Mouse (Mus musculus): ENCODE data around the gene Hydin.

Gene Hydin

DNA sequence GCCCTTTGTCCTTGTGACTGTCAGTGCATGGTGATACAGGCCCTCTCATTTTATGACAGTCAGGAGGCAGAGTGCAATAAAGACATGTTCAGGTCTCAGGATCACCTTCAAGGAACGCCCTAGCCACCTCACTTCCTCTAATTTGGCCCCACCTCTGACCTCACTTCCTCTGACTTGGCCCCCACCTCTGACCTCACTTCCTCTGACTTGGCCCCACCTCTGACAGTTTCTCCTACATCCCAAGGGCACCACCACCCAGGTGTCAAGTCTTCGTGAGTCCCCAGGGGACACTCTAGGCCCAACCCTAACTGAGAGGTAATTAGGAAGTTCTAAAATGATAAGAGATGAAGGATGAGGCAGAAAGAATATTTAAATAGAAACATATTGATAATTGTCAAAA, 177.5 kb downstream of the Hydin start:
- no peak for DNase-seq (ENCODE audit: low read depth, low spot score)

DNA sequence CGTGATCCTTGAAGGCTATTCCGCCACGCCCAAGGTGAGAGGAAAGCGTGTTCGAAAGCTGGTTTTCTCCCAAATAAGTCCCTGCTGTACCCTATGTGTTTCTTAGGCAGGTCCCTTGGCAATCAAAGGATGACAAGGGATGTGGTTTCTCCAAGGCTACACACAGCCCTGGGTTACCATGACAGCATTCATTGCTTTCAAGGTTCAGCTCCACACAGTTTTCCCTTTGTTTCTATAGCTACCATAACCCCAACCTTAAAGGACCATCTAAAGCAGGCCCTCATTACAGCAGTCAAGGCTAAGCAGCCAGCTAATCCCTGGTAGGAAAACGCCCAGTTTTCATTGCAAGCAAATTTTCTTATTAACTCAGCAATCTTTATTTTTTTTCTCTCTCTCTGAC, 183.7 kb downstream of the Hydin start:
- no peak for DNase-seq (ENCODE audit: low read depth, low spot score)

DNA sequence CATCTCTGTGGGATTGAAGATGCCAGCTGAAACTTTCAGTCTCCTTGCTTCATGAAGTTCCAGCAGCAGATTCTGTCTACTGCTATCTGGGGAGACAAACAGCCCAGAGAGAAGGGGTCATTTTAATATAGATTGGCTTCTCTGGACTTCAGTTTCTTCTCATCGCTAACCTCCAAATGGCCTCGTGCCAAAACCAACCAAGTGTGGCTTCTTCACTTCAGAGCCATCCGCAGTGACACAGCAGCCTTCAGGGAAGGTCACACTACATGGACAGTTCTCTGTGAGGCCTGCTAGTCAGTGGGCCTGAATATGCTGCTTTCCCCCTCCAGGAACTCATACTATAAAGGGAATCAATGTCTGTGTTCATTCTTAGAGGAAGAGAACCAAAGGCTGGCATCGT, 187.7 kb downstream of the Hydin start:
- no peak for DNase-seq (ENCODE audit: low read depth, low spot score)

DNA sequence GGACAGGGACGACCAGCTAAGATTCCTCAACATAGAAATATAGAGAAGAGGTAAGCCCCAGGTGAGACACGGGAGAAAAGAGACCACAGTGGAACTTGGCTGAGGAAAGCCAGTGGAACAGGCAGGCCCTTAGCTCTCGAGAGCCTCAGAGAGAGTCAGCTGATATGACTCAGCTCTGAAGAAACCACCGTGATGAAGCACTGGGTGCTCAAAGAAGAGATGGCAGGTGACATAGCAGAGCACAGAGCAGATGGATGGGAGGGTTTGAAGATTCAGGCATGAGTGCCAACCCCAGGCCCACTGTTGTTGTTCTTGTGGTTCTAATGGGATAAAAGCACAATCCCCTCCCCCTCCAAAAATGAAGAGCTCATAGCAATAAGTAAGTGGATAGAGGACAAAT, 190.6 kb downstream of the Hydin start:
- DNase-seq (ENCODE audit: low read depth, low spot score) = no peak

DNA sequence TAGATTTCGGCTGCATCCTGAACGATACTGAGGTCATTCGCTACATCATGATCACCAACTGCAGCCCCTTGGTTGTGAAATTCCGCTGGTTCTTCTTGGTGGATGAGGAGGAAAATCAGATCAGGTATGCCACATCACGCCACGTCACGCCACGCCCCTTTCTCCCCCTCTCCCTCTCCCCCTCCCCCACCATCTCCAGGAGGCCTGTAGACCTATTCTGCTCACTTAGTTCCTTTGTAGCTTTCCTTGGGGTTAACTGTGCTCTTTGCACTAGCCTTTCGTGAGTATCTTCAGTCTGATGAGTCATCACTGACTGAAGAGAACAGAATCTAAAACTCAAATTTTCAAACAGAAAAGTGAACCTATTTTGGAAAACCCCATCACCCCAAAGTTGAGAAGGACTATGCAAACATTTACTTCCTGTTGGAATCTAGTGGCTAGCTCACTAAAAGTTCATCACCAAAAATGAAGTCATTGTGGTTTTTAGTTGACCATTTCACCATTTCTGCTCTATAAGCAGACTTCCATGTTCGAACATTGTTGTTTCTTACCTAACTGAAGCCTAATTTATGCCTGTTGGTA, 195.9 kb downstream of the Hydin start:
- no peak for DNase-seq (ENCODE audit: low read depth, low spot score)

DNA sequence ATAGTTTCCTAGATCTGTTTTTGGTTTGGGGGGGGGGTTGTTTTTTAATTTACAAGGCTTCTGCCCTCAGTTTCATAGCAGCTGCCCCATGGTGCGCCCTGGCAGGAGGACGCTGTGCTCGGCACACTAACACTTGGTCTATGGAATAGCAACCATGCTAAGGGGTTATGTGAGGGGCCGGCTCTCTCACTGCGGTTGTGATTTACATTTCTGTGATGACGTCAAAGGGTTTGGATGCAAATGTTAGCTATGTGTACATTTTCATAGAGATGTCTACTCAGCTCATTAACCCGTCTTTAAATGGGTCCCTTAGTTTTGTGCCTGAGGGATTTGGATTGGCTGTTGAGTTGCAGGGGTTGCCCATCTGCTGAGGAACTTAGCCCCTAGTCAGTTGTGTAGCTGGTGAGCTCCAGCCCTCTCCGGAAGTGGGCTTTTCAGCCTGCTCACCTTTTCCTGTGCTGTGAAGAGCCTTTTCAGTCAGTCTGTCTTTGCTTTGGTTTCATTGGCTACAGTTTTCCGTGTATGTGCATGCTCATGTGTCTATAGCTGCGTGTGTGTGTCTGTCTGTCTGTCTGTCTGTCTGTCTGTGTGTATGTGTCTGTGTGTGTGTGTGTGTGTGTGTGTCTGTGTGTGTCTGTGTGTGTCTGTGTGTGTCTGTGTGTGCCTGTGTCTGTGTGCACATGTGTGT, 197.1 kb downstream of the Hydin start:
- DNase-seq (ENCODE audit: low read depth, low spot score) = no peak

DNA sequence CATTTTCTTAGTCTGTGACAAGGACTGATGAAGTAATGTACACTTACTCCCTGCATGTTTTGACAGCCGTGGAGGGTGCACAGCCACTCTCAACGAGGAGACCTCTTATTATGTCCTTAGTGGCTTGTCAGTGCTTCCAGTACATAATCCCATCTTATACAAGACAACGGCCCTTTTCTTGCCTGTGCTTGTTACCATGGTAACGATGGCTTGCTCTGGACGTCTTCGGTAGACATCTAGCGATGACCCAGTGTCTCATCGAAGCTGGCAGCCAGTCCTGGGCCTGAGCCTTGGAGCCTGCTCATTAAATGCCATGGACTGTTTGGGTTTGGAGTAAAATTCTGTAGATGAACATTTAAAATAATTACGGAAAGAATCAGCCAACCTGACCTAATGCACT, 198.8 kb downstream of the Hydin start:
- no peak for DNase-seq (ENCODE audit: low read depth, low spot score)

DNA sequence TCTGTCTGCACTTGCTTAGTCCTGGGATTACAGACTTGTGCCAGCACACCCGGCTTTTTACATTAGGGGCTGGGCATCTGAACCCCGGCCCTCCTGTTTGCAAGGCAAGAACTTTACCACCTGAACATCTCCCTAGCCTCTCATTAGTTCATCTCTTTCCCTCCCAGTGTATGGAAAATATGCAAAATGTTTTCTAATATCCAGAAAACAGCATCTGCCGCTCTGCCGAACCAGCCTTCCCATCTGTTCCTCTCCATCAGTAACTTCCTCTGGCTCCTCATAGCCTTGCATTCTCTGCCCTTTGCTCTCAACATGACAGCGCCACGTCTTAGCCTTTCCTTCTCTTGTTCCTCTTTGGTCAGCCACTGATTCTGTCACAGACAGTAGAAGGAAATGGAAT, 210.5 kb downstream of the Hydin start:
- no peak for DNase-seq (ENCODE audit: low read depth, low spot score)

DNA sequence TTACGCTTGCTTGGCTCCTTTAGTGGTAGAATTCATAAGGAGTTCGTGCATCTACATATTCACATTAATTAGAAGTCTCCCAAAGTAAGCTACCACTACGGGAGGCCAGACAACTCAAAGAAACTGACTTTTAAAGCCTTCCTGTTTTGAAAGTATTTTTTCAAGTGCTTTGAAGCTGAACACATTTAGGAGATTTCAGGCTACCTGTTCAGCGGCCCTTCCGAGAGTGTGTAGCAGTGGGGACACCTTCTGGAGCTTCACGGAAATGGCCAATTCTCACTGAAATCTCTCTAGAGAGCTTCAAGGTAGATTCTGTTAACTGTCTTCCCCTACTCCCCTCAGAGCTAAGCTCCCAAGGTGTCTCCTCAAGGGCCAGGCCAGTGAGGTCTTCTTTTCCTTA, 211.8 kb downstream of the Hydin start:
- no peak for DNase-seq (ENCODE audit: low read depth, low spot score)

DNA sequence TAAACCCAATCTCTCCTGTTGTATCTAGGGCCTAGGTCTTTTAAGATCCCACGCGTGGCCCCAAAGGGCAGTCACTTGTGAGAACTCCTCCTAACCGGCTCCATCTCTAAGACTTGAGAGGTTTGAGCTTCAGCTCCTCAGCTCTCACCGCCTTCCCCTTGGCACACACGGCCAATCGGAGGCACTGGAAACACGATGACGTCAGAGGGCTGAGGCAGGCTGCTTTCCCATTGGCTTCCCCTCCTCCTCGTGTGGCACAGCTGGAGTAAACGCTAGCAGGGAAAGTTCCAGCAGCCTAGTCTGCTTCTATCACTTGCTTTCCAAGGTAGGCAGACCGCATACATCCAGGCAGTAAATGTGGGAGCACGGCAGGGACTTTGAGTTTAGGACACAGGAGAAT, 212.6 kb downstream of the Hydin start:
- DNase-seq (ENCODE audit: low read depth, low spot score) = no peak

DNA sequence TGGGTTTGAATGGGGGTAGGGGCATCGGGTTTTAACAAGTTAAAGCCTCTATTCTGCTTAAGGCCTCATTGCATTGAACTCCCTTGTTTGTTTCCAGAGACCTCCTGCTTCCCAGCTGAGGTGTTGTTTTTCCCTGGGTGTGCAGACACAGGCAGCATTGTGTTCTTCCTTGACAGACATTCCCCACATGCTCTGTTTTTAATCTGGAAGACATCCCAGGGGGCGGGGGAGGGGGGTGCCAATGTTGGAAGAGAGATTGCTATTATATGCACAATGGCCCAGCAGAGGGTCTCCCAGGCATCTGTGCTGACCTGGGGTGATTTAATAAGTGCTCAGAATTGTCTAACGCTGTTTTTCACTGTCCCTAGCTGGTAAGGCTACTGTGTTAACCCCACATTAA, 215.5 kb downstream of the Hydin start:
- no peak for DNase-seq (ENCODE audit: low read depth, low spot score)

DNA sequence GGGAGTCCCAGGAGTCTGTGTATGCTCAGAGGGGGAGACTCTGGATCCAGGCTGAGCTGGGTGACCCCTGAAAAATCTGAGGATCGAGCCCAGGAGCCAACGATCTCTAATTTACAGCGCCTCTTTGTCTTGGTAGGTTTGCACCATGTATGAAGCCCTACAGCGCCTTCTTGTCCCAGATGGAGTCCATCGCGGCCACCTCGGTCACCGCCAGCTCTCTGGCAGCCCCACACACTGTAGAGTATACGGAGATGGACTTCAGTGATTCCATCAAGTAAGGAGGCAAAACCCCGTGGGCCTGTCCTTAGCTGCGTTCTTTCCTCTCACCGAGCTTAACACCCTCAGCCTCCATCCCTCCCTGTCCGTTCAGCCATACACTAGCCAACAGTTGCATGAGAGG, 218.5 kb downstream of the Hydin start:
- DNase-seq (ENCODE audit: low read depth, low spot score) = no peak

DNA sequence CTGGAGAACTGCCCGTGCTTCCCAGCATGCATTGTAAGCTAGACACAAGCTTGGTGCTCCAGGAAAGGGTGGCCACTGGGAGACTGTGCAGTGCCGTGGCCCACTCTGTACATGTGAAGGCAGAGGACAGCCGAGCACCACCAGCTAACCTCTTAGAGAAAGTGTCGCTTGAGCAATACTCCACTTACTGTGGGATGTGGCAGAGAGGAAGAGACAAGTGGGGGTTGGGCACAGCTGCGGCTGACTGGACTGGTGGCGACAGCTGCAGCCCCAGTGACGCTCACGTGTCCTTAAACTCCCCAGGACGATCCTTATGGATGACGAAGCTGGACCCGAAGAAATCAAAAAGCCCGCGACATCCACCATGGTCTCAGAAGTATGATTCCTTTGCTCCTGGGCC, 219.2 kb downstream of the Hydin start:
- DNase-seq (ENCODE audit: low read depth, low spot score) = no peak

DNA sequence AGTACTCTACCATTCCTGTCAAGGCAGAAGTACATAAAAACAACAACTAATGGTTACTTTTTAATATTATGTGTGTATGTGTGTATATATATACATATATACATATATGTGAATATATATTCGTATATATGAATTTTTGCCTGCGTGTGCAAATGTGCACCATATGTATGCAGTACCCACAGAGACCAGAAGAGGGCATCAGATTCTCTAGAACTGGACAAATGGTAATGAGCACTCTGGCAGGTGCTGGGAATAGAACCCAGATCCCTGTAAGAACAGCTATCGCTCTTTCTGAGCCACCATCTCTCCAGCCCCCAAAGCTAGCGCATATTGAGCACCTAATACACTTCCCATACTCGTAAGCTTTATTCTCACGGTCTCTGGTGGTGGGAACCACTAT, 220.9 kb downstream of the Hydin start:
- no peak for DNase-seq (ENCODE audit: low read depth, low spot score)

DNA sequence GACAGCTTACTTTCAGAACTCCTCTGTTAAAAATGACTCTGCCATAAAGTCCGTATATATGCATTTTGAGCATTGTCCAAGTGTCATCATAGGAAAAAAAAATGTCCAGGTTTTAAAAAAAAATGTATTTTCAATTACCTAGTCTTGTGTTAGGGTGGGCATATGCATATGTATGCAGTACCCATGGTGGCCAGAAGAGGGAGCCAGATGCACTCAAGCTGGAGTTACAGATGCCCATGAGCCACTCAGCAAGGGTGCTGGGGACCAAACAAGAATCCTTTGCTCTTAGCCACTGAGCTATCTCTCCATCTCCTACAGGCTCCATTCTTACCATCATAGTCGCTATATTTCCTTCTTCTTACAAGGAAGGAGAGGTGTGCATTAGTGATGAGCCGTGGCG, 222.6 kb downstream of the Hydin start:
- DNase-seq (ENCODE audit: low read depth, low spot score) = no peak

DNA sequence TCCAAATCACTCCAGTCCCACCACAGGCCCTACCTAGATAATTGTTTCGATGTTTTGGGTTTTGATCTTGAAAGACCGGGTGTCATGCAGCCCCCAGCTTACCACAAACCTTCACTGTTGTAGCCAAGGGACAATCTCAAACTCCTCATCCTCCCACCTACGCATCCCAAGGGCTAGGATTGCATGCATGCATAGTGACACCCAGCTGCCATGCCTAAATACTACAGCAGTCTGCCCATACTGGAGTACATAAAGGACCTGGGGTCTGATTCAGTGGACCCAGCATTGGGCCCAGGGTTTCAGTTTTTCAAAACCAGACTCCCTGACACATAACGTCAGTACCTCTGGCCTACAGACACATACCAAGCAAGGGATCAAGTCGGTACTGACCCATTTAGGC, 224.3 kb downstream of the Hydin start:
- no peak for DNase-seq (ENCODE audit: low read depth, low spot score)

DNA sequence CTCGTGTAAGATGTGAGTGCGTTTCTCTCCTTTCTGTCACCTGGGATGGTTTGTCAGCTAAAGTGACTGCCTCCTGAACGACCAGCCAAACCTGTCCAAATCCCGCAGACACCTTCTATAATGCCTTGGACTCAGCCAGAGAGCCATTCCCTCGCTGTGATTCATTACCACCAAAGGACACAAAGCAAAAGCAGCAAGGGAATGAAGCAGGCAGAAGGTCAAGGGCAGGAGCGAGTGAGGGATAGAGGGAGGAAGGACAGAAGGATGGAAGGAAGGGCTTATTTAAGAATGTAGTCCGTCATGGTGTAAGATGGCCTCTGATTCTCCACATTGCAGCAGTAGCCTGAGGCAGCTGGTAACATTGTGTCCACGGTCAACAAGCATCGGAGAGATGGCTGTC, 229.5 kb downstream of the Hydin start:
- DNase-seq (ENCODE audit: low read depth, low spot score) = no peak

DNA sequence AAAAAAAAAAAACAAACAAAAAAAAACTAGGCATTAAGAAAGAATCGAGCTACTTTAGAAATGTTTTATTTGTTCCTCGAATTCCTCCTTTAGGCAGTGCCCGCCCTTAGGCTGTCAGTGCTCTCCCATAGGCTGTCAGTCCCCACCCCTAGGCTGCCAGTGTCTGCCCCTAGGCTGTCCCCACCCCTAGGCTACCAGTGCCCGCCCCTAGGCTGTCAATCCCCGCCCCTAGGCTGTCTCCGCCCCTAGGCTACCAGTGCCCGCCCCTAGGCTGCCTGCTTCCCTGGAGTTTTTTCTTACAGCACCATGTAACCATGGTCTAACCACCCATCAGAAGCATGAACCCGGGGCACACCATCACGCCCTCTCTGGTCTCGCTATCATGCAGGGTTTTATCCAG, 233.5 kb downstream of the Hydin start:
- DNase-seq (ENCODE audit: low read depth, low spot score) = no peak

DNA sequence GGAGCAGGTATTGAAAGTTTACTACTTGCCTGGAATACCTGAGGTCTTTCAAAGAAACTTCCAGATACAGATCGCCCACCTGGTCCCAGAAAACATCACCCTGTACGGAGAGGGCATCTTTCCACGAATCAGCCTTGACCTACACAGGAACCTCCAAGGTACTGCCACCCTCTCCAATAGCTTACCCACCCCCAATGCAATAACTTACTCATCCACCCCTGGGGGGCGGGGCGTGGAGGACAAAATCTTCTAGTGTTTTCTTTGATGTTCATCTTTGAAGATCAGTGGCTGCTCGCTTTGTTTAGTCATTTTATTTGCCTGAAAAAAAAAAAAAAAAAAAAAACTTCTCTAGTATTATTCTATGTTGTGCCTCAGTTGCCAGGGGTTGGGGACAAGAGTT, 233.9 kb downstream of the Hydin start:
- DNase-seq (ENCODE audit: low read depth, low spot score) = no peak

DNA sequence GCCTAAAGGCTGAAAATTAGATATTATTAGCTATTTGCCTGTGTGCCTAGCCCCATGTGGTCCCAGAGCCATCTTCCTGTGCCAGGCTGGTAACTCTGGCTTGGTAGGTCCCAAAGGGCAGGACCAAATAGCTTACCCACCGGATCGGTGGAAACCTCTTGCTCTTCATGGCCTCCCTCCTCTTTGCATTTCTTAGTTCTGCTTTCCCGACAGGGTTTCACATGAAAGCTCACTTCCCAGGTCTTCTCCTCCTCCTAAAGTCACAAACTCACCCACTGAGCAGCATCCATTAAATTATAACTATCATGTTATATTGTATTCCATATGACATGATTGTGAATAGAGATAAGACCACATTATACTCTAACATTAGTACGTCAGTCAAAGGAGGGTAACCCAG, 234.6 kb downstream of the Hydin start:
- DNase-seq (ENCODE audit: low read depth, low spot score) = no peak

DNA sequence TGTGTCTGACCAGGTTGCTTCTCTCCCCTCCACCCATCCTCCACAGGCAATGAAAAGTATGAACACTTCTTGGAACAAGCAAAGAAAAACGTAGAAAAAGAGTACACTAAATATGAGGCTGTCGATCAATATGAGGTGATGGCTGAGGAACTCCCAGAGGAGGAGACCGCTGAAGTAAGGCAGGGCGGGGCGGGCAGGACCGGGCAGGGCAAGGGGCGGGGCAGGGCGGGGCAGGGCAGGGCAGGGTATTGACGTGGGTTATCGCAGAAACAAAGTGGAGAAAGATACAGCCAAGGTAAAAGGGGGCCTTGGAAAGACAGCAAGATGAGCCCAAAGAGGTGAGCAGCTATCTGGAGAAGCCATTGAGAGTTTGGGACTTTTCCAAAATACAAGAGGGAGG, 236.1 kb downstream of the Hydin start:
- DNase-seq (ENCODE audit: low read depth, low spot score) = no peak

DNA sequence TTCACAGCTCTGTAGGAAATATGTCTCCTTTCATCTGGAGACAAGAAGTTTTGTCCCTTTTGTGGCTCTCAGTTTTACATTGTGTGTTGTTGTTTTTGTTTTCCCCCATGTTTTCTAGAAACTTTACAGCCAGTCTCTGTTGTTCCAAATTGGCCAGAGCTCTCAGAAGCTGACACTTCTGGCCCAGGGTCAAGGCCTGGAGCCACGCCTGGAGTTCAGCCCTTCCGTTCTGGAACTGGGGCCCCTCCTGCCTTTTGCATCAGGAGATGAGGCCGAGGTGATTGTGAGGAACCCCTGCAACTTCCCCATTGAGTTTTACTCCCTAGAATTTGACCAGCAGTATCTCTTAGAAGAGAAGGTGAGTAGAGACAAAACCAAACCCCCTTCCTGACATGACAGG, 242.0 kb downstream of the Hydin start:
- no peak for DNase-seq (ENCODE audit: low read depth, low spot score)

DNA sequence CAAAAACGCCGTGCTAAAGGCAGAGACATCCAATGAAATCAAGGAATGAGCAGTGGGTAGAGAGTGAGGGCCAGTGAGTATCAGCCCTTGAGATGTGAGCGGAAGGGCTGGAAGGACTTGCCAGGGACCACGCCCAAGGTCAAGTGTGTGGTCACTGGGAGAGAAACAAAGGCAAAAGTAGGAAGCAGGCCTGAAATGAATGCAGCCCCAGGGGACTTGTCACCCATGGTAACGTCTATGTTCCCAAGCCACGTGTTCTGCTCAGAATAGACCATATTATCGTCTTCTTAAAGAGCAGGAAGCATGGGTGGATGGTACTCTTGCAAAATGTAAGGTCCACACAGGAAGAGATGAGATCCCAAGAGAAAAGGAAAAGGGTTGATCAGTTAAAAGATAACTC, 253.0 kb downstream of the Hydin start:
- no peak for DNase-seq (ENCODE audit: low read depth, low spot score)

DNA sequence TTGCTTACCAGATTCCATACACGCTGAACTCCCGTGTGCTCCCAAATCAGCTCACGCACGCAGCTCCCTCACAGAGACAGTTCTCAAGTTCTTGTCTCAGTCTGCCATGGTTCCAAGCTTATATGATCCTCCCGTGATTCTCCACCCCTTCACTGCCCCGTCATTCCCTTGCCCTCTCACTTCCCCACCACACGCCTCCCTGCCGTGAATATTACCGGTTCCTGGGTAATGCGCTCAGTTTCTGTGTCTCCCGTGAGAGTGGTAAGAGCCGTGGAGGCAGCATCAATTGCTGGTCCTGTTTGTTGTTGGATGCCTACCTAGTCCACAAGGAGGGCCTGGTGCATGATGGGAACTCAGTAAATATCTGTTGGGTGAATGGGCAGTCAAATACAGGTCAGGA, 255.1 kb downstream of the Hydin start:
- no peak for DNase-seq (ENCODE audit: low read depth, low spot score)

All from c-Kit-negative CD71-positive TER-119-positive erythroid progenitor cells, embryonic 14.5 days (primary cell).